Mouse (Mus musculus): ENCODE data around the gene Cd2.

Gene Cd2

GRCm38 (mm10) chr3:101287911-101288311 lies at the start of gene Cd2:
Gene Cd2 (minus strand): TSS chr3:101287939.
- DNase-seq (ENCODE audit: low read depth) = no peak

- no peak for DNase-seq (ENCODE audit: low read depth)
Observed at GRCm38 (mm10) chr3:101328617-101329016, 40.9 kb upstream of the Cd2 start.

- DNase-seq (ENCODE audit: low read depth) = no peak
Observed at GRCm38 (mm10) chr3:101327248-101327647, 39.5 kb upstream of the Cd2 start.

- no peak for DNase-seq (ENCODE audit: low read depth)
Observed at GRCm38 (mm10) chr3:101322437-101322836, 34.7 kb upstream of the Cd2 start.

GRCm38 (mm10) chr3:101320874-101321273 lies 33.1 kb upstream of the Cd2 start:
- no peak for DNase-seq (ENCODE audit: low read depth)

GRCm38 (mm10) chr3:101318516-101319170 lies 30.9 kb upstream of the Cd2 start:
- no peak for DNase-seq (ENCODE audit: low read depth)

GRCm38 (mm10) chr3:101318115-101318514 lies 30.4 kb upstream of the Cd2 start:
- peak; percentile 32 for DNase-seq (ENCODE audit: low read depth)

- DNase-seq (ENCODE audit: low read depth) = no peak
Observed at GRCm38 (mm10) chr3:101314954-101315353, 27.2 kb upstream of the Cd2 start.

GRCm38 (mm10) chr3:101313266-101314051 lies 25.7 kb upstream of the Cd2 start:
- DNase-seq (ENCODE audit: low read depth) = no peak

- no peak for DNase-seq (ENCODE audit: low read depth)
Observed at GRCm38 (mm10) chr3:101310977-101311376, 23.2 kb upstream of the Cd2 start.

- DNase-seq (ENCODE audit: low read depth) = peak; percentile 12
Observed at GRCm38 (mm10) chr3:101309626-101310025, 21.9 kb upstream of the Cd2 start.

GRCm38 (mm10) chr3:101306090-101306489 lies 18.4 kb upstream of the Cd2 start:
- DNase-seq (ENCODE audit: low read depth) = no peak

GRCm38 (mm10) chr3:101305046-101305445 lies 17.3 kb upstream of the Cd2 start:
- DNase-seq (ENCODE audit: low read depth) = no peak

- DNase-seq (ENCODE audit: low read depth) = peak; percentile 68
Observed at GRCm38 (mm10) chr3:101304156-101304555, 16.4 kb upstream of the Cd2 start.

GRCm38 (mm10) chr3:101300271-101301071 lies 12.7 kb upstream of the Cd2 start:
- no peak for DNase-seq (ENCODE audit: low read depth)

- DNase-seq (ENCODE audit: low read depth) = no peak
Observed at GRCm38 (mm10) chr3:101299591-101299990, 11.9 kb upstream of the Cd2 start.

- no peak for DNase-seq (ENCODE audit: low read depth)
Observed at GRCm38 (mm10) chr3:101297221-101297620, 9.5 kb upstream of the Cd2 start.

GRCm38 (mm10) chr3:101295931-101296820 lies 8.4 kb upstream of the Cd2 start:
- no peak for DNase-seq (ENCODE audit: low read depth)

GRCm38 (mm10) chr3:101295366-101295867 lies 7.7 kb upstream of the Cd2 start:
- DNase-seq (ENCODE audit: low read depth) = peak; percentile 94

- DNase-seq (ENCODE audit: low read depth) = peak; percentile 81
Observed at GRCm38 (mm10) chr3:101294487-101295365, 7.0 kb upstream of the Cd2 start.

Measured in NIH3T3 (cell line).